Mouse (Mus musculus) urinary bladder, postnatal 14 days (tissue): ENCODE data around the gene Fam168a.

Experiments used
- DNase-seq: peaks from one replicate; pipeline ENCODE4 v3.0.0; 2021; ENCODE audit warnings: low spot score

Gene Fam168a

GRCm38 (mm10) chr7:100706143-100706841, at the start of gene Fam168a:
Gene Fam168a, plus strand, starts transcription at chr7:100706635.
- peak; percentile 95 for DNase-seq

GRCm38 (mm10) chr7:100656739-100657138, 49.7 kb upstream of the Fam168a start:
- DNase-seq, result no peak

DNA sequence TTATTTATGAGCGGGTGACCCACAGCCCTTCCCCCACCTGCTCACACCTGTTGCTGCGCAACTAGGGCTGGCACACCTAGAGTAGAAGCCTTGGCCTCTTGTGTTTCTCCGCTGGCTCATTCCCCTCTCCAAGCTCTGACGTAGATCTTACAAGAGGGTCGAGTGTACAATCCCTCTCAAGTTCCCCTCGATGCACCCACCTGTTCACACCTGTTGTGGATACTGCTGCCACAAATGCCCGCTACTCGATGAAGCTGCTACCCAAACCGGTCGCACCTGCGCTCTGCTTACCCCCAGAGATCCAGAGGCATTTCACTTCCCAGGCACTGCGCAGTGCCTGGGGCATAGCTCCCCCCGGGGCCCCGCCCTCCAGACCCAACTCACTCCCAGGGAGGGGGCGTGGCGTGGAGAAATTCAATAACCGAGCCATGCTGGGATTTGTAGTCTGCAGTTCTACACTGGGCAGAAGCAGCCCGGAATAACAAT, 48.3 kb upstream of the Fam168a start:
- peak; percentile 56 for DNase-seq

DNA sequence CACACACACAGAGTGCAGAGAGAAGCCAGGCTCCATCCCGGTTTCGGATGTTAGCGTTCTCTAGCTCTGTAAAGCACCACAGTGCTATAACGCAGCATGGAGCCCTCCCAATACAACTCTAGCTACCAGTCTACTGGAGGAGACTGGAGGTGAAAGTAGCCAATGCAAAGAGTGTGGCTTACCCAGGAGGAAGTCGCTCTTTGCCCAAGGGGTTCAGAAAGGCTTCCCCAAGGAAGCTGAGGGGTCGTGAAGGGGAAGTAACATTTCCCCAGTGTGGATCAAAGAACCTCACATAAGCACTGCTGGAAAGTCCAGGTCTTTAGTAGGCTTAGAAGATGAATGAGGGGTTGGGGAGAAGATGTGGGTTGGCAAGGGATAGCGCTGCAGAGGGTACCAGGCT, 45.2 kb upstream of the Fam168a start:
- DNase-seq, result no peak

DNA sequence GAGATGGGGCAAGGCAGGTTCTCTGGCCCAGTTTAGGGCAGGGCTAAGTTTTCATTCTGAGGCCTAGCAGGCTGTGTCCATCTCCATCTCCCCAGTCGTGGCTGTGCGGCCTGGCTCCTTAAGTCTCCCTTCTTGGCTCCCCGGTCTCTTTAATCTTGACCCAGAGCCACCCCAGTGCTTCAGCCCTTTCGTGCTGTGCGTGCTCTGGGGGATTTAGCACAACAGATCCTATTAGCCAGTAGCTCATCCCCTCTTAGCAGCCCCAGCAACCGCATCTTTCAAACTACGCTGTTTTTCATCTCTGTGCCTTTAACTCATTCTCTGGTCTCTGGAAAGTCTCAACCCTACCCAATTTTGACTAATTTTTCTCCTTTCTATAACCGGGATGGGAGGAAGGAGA, 44.2 kb upstream of the Fam168a start, which contains the start of gene Plekhb1:
Gene Plekhb1, minus strand, starts transcription at position 184 of the 400 bp plus-strand sequence.
- DNase-seq, result no peak

GRCm38 (mm10) chr7:100663190-100663589, 43.2 kb upstream of the Fam168a start:
- DNase-seq, result peak; percentile 94

GRCm38 (mm10) chr7:100663729-100664304, 42.6 kb upstream of the Fam168a start:
- no peak for DNase-seq

DNA sequence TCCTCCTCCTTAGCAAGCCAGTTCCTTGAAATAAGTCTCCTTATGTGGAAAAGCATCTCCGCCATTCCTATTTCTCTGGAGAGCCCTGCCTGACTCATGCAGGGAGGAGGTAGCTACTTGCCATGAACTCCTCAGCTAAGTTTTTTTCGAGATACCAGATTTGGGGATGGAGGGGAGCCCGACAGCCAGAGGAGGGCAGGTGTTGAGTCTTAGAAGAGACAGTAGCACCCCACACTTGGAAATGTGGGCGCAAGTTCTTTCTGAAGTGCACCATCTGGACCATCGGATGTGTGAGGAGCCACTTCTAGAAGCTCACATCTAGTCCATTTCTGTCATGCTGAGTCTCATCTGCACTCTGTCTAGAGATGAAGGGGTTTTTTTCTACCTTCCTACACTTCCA, 35.8 kb upstream of the Fam168a start:
- DNase-seq, result no peak

DNA sequence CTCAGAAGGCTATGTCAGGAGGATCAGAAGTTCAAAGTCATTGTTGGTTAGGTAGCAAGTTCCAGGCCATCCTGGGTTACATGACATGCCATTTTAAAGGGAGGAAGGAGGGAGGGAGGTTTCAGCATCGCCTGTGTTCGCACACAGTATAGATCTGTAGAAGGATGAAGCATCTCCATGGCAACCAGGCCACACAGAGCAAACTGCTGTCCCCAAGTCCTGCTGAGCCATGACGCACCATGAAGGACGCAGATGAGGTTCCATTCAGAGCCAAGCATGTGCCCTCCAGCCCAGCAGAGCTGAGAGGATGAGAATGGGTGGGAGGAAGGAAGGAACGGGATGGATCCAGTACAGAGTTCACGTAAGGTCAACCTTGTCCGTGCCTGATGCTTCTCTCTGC, 33.0 kb upstream of the Fam168a start:
- no peak for DNase-seq

- no peak for DNase-seq
Measured at GRCm38 (mm10) chr7:100674941-100675340, 31.5 kb upstream of the Fam168a start.

DNA sequence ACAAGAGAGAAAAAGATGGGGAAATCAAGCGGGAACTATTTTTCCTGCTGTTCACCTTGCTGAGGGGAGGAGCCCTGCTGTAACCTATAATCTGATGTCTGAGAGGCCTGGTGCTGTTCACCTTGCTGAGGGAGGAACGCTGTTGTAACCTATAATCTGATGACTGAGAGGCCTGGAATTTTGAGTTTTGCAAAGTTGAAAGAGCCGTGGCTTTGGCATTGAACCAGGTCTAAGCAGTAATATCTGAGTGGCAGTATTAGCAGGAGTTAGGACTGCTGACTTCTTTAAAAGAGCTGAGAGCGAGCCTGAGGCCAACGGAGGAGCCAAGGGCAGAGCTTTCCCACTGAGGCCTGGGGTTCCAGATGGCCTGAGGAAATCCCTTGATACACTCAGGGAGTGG, 28.4 kb upstream of the Fam168a start:
- peak; percentile 18 for DNase-seq

- no peak for DNase-seq
Measured at GRCm38 (mm10) chr7:100678948-100679880, 27.2 kb upstream of the Fam168a start.

DNA sequence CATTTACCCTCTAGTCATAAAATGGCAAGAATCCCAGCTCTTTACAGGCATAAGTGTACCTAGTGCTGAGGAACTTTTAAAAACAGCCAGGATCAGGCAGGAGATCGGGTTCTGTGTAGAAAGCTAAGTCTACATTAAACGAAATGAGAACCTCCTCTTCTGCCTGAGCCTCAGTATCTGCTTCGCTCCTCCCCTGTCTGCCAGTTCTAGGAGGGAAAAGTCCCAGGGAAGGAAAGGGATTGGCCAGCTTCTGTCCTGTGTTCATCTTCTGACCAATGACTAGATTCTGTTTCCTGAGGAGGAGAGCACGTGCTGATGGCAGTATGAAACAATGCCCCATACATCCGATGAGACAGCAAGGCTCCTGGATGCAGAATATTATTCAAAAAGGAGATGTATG, 25.3 kb upstream of the Fam168a start:
- DNase-seq, result no peak

DNA sequence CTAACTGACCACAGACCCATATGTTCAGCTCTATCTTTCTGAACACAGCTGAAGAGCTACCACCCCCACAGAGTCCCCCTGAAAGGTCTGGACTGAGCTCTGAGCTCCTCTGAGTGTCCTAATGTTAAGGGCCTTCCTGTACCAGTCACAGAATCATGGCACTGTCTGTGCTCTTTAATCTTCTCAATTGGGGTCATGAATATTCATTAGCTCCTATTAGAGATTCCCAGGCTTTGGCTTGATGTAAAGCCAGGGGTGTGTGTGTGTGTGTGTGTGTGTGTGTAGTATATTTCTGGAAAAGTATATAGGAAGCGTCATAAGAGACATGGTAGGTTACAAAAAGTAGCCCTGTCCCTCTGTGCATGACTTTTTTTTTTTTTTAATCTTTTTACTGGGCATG, 23.2 kb upstream of the Fam168a start:
- no peak for DNase-seq

- no peak for DNase-seq
Measured at GRCm38 (mm10) chr7:100684081-100684480, 22.4 kb upstream of the Fam168a start.

- peak; percentile 65 for DNase-seq
Measured at GRCm38 (mm10) chr7:100684538-100684937, 21.9 kb upstream of the Fam168a start.

DNA sequence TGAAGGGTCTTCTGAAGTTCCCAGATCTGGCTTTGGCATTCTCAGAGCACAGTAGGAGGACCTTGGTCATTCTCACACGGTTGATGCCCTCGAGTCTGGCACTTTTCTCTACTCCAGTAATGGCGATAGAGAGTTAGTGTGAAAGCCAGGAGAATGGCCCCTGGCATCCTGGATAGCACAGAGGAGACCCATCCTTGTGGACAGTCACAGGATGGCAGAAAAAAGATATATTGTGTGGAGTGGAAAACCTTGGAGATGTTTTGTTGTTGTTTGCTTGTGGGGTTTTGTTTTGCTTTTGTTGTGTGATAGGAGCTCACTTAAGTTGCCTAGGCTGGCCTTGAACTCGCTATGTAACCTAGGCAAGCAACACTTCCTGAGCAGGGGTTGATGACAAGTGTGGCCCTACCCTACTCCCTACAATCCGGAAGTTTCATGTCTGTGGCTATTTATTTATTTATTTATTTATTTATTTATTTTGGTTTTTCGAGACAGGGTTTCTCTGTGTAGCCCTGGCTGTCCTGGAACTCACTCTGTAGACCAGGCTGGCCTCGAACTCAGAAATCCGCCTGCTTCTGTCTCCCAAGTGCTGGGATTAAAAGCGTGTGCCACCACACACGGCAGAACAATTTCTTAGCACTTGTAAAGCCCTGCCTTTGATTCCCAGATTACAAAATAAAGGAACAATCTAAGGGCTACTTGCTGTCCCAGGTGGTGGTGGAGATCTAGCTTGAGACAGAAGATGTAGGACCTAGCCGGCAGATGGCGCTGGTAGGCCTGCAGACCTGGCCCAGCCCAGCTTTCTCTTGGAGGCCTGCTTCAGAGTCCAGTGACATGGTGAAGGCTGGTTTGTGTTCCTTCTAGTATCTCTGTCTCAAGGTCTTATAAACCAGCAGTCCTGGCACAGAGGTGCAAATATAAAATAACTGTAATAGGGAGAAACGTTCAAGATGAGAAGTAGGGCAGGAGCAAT, 21.1 kb upstream of the Fam168a start:
- DNase-seq, result peak; percentile 82

- DNase-seq, result peak; percentile 35
Measured at GRCm38 (mm10) chr7:100688471-100688870, 18.0 kb upstream of the Fam168a start.

DNA sequence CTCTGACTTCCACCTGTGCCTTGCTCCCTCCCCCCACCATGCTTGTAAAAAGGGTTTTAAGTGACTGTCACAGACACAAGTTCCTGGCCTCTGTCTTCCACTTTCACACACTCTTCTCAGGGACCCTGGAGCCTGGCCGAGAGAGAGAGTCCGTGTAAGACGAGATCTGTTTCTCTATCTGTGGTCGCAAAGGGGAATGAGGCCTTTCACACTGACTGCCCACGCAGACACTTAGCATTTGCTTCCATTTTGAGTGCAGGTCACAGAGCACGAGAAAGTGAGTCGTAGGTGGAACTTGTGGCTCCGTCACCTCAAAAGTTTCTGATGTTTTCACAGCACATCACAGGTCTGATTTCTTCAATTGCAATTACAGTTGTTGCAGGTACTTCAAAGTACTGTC, 13.2 kb upstream of the Fam168a start:
- DNase-seq, result no peak

- no peak for DNase-seq
Measured at GRCm38 (mm10) chr7:100699771-100700770, 6.4 kb upstream of the Fam168a start.
